Mouse (Mus musculus) CH12.LX (cell line): ENCODE results near the gene Fst. TPM values are rescaled to one million over a fixed set of nuclear protein-coding genes. Genes with fewer than 3 reads are reported as not detected.

ENCODE experiments used
- DNase-seq: peaks from one replicate; pipeline ENCODE4 v3.0.0-alpha.2; 2013; ENCODE audit errors: extremely low read depth
- H3K27ac ChIP-seq: 2 replicates; pipeline ENCODE4 v1.5.1; 2012; ENCODE audit warnings: low read depth, mild to moderate bottlenecking, control low read depth, moderate library complexity; ENCODE audit not compliant: insufficient read depth
- H3K27me3 ChIP-seq: replicated peaks from 2 replicates; pipeline ENCODE3; 2012; ENCODE audit warnings: inconsistent platforms
- H3K36me3 ChIP-seq, 2 experiments: replicated peaks in 1 of 2; 2 replicates each; pipeline versions ENCODE3 to v1.6.1; 2012; ENCODE audit warnings: inconsistent platforms in 1 of 2, low read length in 1 of 2, mild to moderate bottlenecking in 1 of 2, mixed read lengths in 1 of 2, moderate library complexity in 1 of 2; ENCODE audit not compliant: control insufficient read depth in 1 of 2, insufficient read depth in 1 of 2
- H3K4me1 ChIP-seq, 2 experiments: 2 replicates each; pipeline ENCODE4 v1.6.1; 2012; ENCODE audit warnings: inconsistent platforms in 1 of 2, moderate library complexity in 1 of 2; ENCODE audit not compliant: insufficient read depth in 2 of 2, control insufficient read depth in 1 of 2
- H3K4me2 ChIP-seq: 2 replicates; pipeline ENCODE4 v1.6.1; 2012; ENCODE audit warnings: low read depth, mild to moderate bottlenecking, control low read depth; ENCODE audit not compliant: poor library complexity, insufficient read depth, severe bottlenecking
- H3K4me3 ChIP-seq, 3 experiments: fragments of 150-350 bp in 1 of 3; sonication (generic) in 1 of 3; replicated peaks in 1 of 3; 2 replicates each; pipeline versions ENCODE3 to v1.5.1; 2011 to 2012; ENCODE audit warnings: low read depth in 2 of 3, low read length in 2 of 3, mild to moderate bottlenecking in 2 of 3, moderate library complexity in 2 of 3, control low read depth in 1 of 3, improper control_type of control experiment in 1 of 3, inconsistent platforms in 1 of 3, mixed read lengths in 1 of 3; ENCODE audit not compliant: poor library complexity in 1 of 3
- H3K79me2 ChIP-seq: replicated peaks from 2 replicates; pipeline ENCODE4 v1.6.1; 2012; ENCODE audit warnings: mild to moderate bottlenecking, moderate library complexity; ENCODE audit not compliant: control insufficient read depth, poor library complexity, insufficient read depth, severe bottlenecking; ENCODE audit errors: extremely low read depth
- H3K9ac ChIP-seq: 2 replicates; pipeline ENCODE4 v1.6.1; 2012; ENCODE audit warnings: low read depth, mild to moderate bottlenecking, control low read depth, moderate library complexity; ENCODE audit not compliant: insufficient read depth
- H3K9me3 ChIP-seq: replicated peaks from 2 replicates; pipeline ENCODE3; 2012; ENCODE audit warnings: low read length, inconsistent platforms, mixed read lengths
- BHLHE40 ChIP-seq: IDR thresholded peaks from 2 replicates; pipeline ENCODE4 v1.6.1; 2011; ENCODE audit warnings: mild to moderate bottlenecking, low read depth, low read length, improper control_type of control experiment
- CTCF ChIP-seq, 2 experiments: IDR thresholded peaks in 1 of 2; conservative IDR thresholded peaks in 1 of 2; 2 replicates each; pipeline ENCODE4 v1.5.1; 2011 to 2012; ENCODE audit warnings: low read depth in 2 of 2, low read length in 2 of 2, improper control_type of control experiment in 1 of 2, inconsistent platforms in 1 of 2, mild to moderate bottlenecking in 1 of 2, moderate library complexity in 1 of 2
- ELF1 ChIP-seq: IDR thresholded peaks from 2 replicates; pipeline ENCODE4 v1.6.1; 2014; ENCODE audit warnings: low read depth, mild to moderate bottlenecking, inconsistent platforms, low read length, improper control_type of control experiment
- EP300 ChIP-seq: IDR thresholded peaks from 2 replicates; pipeline ENCODE4 v1.6.1; 2011; ENCODE audit warnings: low read length, improper control_type of control experiment
- ETS1 ChIP-seq: conservative IDR thresholded peaks from 2 replicates; pipeline ENCODE4 v1.6.1; 2012; ENCODE audit warnings: low read depth, mild to moderate bottlenecking, inconsistent platforms, low read length, improper control_type of control experiment, moderate library complexity
- GABPA ChIP-seq: IDR thresholded peaks from 2 replicates; pipeline ENCODE4 v1.6.1; 2012; ENCODE audit warnings: low read depth, low read length, improper control_type of control experiment, inconsistent platforms; ENCODE audit not compliant: insufficient replicate concordance
- HCFC1 ChIP-seq: IDR thresholded peaks from 2 replicates; pipeline ENCODE4 v1.6.1; 2012; ENCODE audit warnings: low read depth, mild to moderate bottlenecking, inconsistent platforms, low read length, improper control_type of control experiment
- IRF4 ChIP-seq: IDR thresholded peaks from 2 replicates; pipeline ENCODE4 v1.6.1; 2014; ENCODE audit warnings: low read depth, mild to moderate bottlenecking, inconsistent platforms, low read length, improper control_type of control experiment
- JUN ChIP-seq: IDR thresholded peaks from 2 replicates; pipeline ENCODE4 v1.6.1; 2011; ENCODE audit warnings: low read depth, mild to moderate bottlenecking, low read length, improper control_type of control experiment, moderate library complexity; ENCODE audit not compliant: insufficient read depth
- JUND ChIP-seq: conservative IDR thresholded peaks from 2 replicates; pipeline ENCODE4 v1.6.1; 2011; ENCODE audit warnings: low read depth, low read length, improper control_type of control experiment
- KAT2A ChIP-seq: IDR thresholded peaks from 2 replicates; pipeline ENCODE4 v1.6.1; 2012; ENCODE audit warnings: low read length, improper control_type of control experiment, inconsistent platforms; ENCODE audit not compliant: insufficient replicate concordance
- MAFK ChIP-seq: IDR thresholded peaks from 2 replicates; pipeline ENCODE4 v1.6.1; 2011; ENCODE audit warnings: low read length, improper control_type of control experiment; ENCODE audit not compliant: insufficient replicate concordance
- MAX ChIP-seq: IDR thresholded peaks from 2 replicates; pipeline ENCODE4 v1.6.1; 2011; ENCODE audit warnings: low read length, improper control_type of control experiment
- MXI1 ChIP-seq: IDR thresholded peaks from 2 replicates; pipeline ENCODE4 v1.6.1; 2011; ENCODE audit warnings: mild to moderate bottlenecking, low read depth, low read length, improper control_type of control experiment
- PAX5 ChIP-seq: IDR thresholded peaks from 2 replicates; pipeline ENCODE4 v1.6.1; 2012; ENCODE audit warnings: low read length, inconsistent platforms, mixed read lengths
- USF2 ChIP-seq: conservative IDR thresholded peaks from 2 replicates; pipeline ENCODE4 v1.6.1; 2011; ENCODE audit warnings: low read depth, low read length, improper control_type of control experiment
- ZMIZ1 ChIP-seq: IDR thresholded peaks from 2 replicates; pipeline ENCODE4 v1.6.1; 2012; ENCODE audit warnings: low read depth, mild to moderate bottlenecking, inconsistent platforms, low read length, improper control_type of control experiment
- dilution Hi-C: fragments of 300-500 bp; cut with MboI; formaldehyde crosslinking; loops from 2 replicates; pipeline ENCODE4 v1.14.3; 2020; ENCODE audit warnings: low sequenced_read_pairs; ENCODE audit not compliant: extremely low pct_unique_long_range_greater_than_20kb, extremely low pct_ligation_motif_present
- in situ Hi-C: fragments of 300-500 bp; cut with MboI; formaldehyde crosslinking; loops from 3 replicates; pipeline ENCODE4 v1.14.3; 2019; ENCODE audit warnings: low sequenced_read_pairs, low pct_ligation_motif_present, low pct_unique_long_range_greater_than_20kb, mixed read lengths
- polyA plus RNA-seq: library from polyadenylated mRNA; unstranded; fragments of >175 nt; gene quantifications from 2 replicates; pipeline ENCODE4 v1.2.1, GENCODE M21; 2012; ENCODE audit warnings: low read depth; ENCODE audit not compliant: insufficient read length
- total RNA-seq, 2 experiments: library from RNA; depleted of rRNA; stranded (reverse); fragments of 300-350 nt in 1 of 2; fragments of >200 nt in 1 of 2; gene quantifications; 2 replicates each; pipeline ENCODE4 v1.2.3; 2012 to 2014

Gene Fst
- total and polyA plus RNA-seq, 3 experiments: not detected

DNA sequence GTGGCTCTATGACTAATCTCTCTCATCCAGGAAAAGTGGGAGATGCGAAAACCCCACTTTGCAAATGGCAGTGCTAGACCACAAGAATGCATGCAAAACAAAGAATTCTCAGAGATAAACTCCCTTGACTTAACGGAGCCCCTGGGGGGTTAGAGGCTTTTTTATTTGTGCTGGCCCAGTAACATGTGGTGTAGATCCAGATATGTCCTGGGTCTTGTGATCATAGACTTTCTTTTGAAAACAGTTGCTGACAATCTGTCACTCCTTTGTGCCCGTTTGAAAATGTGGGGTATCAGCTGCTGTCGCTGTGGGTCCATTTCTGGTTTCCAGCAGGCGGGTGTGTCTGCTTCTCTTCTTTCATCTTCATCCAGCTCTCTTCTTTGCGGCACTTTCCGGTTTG lies 29.4 kb upstream of the Fst start:
- TF ChIP-seq PAX5: no peak
- no peak for TF ChIP-seq EP300
- TF ChIP-seq MAX: no peak
- no peak for TF ChIP-seq MXI1
- no peak for TF ChIP-seq IRF4
- TF ChIP-seq GABPA: no peak
- TF ChIP-seq HCFC1: no peak
- no peak for TF ChIP-seq CTCF (conservative IDR thresholded peaks at IDR 0.05 in 1 of 2, IDR thresholded peaks at IDR 0.05 in 1 of 2; ENCODE audit: low read depth in 2 of 2, low read length in 2 of 2)
- TF ChIP-seq, all 38 proteins: peak for 0
- DNase-seq: no peak
- in situ Hi-C loops: loop anchor here (25.0 kb wide), 1 partner anchor 401 kb away; no protein-coding TSS in a partner anchor
- H3K4me1 ChIP-seq: 0 out of 4 replicates have a peak, but pooled peaks cover 0 to 3% of the 10 kb centered on the region in 2 experiments
- no peak overlapping the region for H3K27ac ChIP-seq
- no peak overlapping the region for H3K9ac ChIP-seq
- no peaks in the 10 kb centered on the region for H3K27me3 ChIP-seq
- no peaks in the 10 kb centered on the region for H3K9me3 ChIP-seq
- no peaks in the 10 kb centered on the region for H3K36me3 ChIP-seq
- H3K4me3 ChIP-seq: no peak overlapping the region
- dilution Hi-C loops: no loop called here
- H3K4me2 ChIP-seq: no peak overlapping the region
- H3K79me2 ChIP-seq: no peaks in the 10 kb centered on the region

DNA sequence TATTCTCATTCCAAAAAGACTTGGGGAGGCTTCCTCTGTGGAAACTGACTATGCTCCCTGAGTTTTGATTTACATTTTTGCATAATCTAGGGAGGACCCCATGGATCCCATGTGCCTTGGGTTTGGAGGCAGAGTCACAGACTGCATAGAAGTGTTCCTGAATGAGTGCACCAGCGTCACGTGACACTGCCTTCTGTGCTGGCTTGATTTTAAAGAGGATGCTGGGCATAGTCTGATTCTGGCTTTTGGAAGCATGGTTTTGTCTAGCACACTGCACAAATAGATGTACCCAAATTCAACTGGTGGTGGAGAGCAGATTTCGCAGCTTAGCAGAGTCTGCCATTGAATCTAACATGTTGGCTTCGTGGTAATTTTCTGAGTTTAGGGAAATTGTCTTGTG lies 19.6 kb upstream of the Fst start:
- H3K36me3 ChIP-seq: no peaks in the 10 kb centered on the region
- H3K9me3 ChIP-seq: no peaks in the 10 kb centered on the region
- H3K4me2 ChIP-seq: no peak overlapping the region
- H3K27ac ChIP-seq: no peak overlapping the region
- H3K27me3 ChIP-seq: no peaks in the 10 kb centered on the region
- dilution Hi-C loops: no loop called here
- TF ChIP-seq JUND (no peak), BHLHE40 (0 out of 2 replicates have a peak, but pooled peaks have one; percentile 5)
- TF ChIP-seq, all 38 proteins: peak for 1
- Histone ChIP-seq H3K9ac (no peak overlapping the region), H3K4me3 (no peak overlapping the region), H3K79me2 (no peaks in the 10 kb centered on the region), H3K4me1 (no peaks in the 10 kb centered on the region)
- in situ Hi-C loops: loop anchor here (25.0 kb wide), 1 partner anchor 391 kb away; no protein-coding TSS in a partner anchor
- DNase-seq: no peak

DNA sequence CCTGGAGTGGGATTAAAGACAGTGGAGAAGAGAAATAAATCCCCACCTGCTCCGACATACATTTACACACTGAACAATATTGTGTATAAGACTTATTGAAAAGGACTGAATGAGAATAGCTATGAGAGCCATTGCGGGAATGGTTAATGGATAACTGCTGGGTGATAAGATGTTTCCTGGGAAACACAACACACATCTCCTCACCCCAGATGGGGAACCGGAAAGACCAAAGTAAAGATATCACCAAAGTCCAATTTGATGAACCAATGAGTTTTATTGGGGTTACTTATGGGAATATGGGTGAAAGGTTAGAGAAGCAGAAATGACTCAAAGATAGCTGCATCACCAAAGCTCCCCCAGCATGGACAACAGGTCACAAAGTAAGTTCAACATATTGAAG lies 11.2 kb upstream of the Fst start:
- TF ChIP-seq USF2 (no peak), ETS1 (no peak), MAFK (no peak), KAT2A (no peak), ZMIZ1 (no peak), ELF1 (no peak), JUN (no peak), IRF4 (no peak)
- TF ChIP-seq, all 38 proteins: peak for 0
- no peak overlapping the region for H3K9ac ChIP-seq

More for the DNA sequence above, 11.2 kb upstream of the Fst start:
- Histone ChIP-seq H3K9me3 (no peaks in the 10 kb centered on the region), H3K4me2 (no peak overlapping the region), H3K79me2 (no peaks in the 10 kb centered on the region), H3K36me3 (no peaks in the 10 kb centered on the region), H3K27ac (no peak overlapping the region), H3K27me3 (no peaks in the 10 kb centered on the region), H3K4me3 (no peak overlapping the region), H3K4me1 (no peaks in the 10 kb centered on the region)
- DNase-seq: no peak
- in situ Hi-C loops (loop anchor here (25.0 kb wide), 1 partner anchor 583 kb away; no protein-coding TSS in a partner anchor), dilution Hi-C loops (no loop called here)
